Mouse (Mus musculus) heart, adult 9 months (tissue): ENCODE measurements around the gene Mrps24.
A peak's percentile ranks its signal among the peaks of the same experiment; 100 is the strongest.

Experiments used
- DNase-seq, 2 experiments: peaks; one replicate each; pipeline ENCODE4 v3.0.0; 2022; ENCODE audit warnings: low spot score in 2 of 2

The Mrps24 gene

DNA sequence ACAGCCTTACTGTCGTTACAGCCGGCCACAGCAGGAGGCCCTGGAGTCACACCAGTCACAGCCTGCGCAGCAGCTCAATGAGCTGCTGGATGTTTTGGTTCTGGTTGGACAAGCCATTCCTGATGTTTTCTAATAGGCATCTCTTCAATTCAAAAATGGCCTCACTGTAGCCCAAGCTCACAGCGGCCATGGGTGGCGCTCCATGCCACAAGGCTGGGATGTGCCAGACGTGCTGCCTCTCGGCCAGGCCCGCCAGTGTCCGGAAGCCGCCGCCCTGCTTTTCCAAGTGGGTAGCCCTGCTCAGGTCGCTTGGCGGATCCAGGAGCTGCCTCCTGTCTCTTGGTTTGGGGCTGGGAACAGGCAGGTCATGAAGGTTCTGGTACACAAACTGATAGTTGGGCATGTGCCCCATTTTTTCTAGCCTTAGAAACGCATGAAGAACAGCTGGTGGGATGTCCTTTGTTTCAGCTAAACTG lies at the start of gene Mrps24:
Mrps24 (minus strand) TSS at position 51 of the 476 bp plus-strand sequence.
- DNase-seq: no peak

GRCm38 (mm10) chr11:5762633-5762982 lies 47.1 kb upstream of the Mrps24 start:
- DNase-seq: no peak

- DNase-seq: peak; percentile 94
These were observed 46.5 kb upstream of the Mrps24 start, which contains the start of gene Urgcp for GRCm38 (mm10) chr11:5761820-5762632. Gene Urgcp (minus strand): TSS chr11:5762376.

GRCm38 (mm10) chr11:5753755-5754154 lies 38.3 kb upstream of the Mrps24 start:
- no peak for DNase-seq

- no peak for DNase-seq
These were observed 29.5 kb upstream of the Mrps24 start for GRCm38 (mm10) chr11:5744951-5745350.

DNA sequence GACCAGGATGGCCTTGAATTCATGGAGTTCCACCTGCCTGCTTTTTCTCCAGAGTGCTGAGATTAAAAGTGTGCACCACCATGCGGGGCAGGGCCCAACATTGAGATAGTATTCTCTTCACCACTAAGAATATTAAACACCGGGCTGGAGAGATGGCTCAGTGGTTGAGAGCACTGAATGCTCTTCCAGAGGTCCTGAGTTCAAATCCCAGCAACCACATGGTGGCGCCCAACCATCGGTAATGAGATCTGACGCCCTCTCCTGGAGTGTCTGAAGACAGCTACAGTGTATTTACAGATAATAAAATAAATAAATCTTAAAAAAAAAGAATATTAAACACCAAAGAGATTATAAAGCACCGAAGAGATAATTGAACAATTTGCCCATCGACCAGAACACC lies 26.6 kb upstream of the Mrps24 start:
- DNase-seq: no peak

DNA sequence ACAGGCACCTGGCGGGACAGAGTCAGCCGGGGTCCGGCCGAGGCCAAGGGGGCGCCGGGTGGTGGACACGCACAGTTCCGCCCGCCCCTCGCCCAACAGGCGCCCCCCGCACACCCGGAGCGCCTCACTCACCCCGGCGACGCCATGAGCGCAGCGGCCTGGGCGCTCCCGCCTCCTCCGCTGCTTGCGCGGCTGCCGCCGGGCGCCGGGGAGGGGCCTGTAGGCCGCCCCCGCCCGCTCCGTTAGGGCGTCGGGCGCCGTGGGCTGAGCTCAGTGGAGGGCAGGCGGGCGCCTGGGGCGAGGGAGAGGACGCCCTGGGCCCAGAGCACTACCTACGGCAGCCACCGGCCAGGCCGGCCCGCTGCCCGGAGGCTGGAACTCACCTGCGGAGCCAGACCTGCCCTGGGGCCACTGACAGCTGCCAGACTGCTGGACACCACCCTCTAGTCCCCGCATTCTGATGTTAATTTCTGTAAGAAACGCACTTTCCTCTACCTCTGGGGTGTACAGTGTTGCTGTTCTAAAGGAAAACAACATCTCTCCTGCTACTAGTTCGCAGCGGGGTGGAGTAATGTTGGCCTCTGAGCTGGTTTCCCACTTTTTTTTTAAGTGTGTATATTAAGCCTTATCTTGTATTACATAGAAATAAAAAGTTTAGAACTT lies 25.6 kb upstream of the Mrps24 start:
- DNase-seq: peak; percentile 84

GRCm38 (mm10) chr11:5740599-5740964 lies 25.1 kb upstream of the Mrps24 start:
- no peak for DNase-seq

DNA sequence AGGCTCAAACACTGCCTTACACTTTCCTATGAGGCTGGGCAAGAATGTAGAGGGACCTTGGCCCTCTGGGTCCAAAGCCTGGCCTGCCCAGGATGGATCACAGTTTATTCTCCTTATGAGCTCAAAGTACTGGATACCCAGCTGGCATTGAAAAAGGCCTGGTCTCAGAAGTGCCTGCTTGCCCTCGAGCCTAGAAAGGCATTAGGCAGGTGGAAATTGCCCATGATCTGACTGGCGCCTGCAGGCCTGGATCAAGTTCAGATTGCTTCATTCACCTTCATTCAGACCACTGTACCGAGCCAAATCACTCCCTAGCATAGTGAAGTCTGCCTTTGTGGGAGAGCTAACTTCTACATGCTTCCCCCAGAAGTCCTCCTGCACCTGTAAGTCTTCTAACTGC lies 24.4 kb upstream of the Mrps24 start:
- DNase-seq: no peak

DNA sequence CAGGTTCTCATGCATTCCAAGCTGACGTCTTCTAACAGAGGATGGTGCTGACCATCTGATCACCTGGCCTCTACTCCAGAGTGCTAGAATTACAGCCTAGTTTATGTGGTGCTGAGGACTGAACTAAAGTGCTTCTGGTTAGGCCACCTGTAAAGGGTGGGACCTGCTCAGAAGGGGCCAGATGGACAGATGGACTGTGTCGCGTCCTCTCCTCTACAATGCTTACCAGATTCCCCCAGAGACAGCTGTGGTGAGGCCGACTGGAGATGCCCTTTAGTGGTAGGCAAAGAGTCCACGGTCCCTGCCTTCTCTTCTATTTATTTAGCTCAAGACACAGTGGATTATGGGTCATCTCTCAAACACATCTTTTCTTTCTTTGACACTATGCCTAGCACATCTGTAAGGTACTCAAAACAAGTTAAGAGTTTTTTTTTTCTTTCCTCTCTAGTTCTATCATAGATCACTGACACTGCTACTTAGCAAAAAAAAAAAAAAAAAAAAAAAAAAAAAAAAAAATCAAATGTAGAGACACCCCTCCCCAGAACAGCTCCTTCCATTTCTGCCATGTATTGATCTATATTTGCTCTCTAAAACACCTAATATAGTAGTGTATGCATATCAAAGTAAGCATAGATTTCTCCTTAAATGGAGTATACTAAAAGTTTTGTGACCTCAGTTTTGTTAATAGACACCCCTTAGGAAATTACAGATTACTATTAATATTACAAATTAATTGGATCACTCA lies 23.6 kb upstream of the Mrps24 start:
- no peak for DNase-seq

- DNase-seq: no peak
These were observed 21.7 kb upstream of the Mrps24 start for GRCm38 (mm10) chr11:5737137-5737536.

- peak; percentile 30 to 32 for DNase-seq
These were observed 18.8 kb upstream of the Mrps24 start for GRCm38 (mm10) chr11:5734323-5734722.

DNA sequence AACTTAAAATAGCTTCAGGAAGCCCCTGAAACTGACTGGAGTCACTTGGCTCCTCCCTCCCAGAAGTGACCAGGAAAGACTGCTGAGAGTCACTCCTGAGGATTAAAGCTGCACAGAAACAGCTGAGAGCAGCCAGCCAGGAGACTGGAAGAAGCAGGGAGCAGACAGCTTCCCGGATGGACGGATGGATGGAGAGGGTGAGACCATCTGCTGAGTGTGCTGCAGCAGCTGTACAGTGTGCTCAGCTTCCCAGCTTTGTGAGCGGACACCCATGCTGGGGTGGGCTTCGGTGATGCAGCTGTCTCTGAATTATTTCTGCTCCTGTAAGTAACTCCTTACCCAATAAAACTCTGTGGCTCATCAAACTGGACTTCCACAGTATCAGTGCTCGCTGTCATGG lies 16.9 kb upstream of the Mrps24 start:
- no peak for DNase-seq

- DNase-seq: no peak
These were observed 14.1 kb upstream of the Mrps24 start for GRCm38 (mm10) chr11:5729582-5729981.

- no peak for DNase-seq
These were observed 3.3 kb upstream of the Mrps24 start for GRCm38 (mm10) chr11:5718611-5719354.

- peak; percentile 57 to 72 for DNase-seq
These were observed 1.6 kb upstream of the Mrps24 start for GRCm38 (mm10) chr11:5716938-5717705.

- no peak for DNase-seq
These were observed 766 bp upstream of the Mrps24 start for GRCm38 (mm10) chr11:5716246-5716645.

DNA sequence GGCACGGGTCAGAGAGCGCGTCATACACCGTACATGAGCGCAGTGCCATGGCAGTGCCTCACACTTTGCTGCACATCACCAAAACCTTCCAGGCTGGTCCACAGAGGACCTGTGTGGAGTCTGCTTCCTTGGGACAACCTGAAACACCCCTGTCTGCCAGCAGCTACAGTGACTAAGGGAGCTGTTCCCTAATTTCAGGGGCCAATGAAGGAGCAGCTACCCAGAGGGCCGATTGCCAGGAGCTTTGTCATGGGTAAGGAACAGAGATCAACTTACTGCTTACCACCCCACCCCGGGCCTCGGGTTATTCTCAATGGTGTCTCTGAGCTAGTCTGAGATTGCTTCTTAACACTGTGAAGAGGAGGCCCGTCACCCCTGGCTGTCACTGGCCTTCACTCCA lies 301 bp downstream of the Mrps24 start:
- DNase-seq: no peak

GRCm38 (mm10) chr11:5707530-5708353 lies 7.7 kb downstream of the Mrps24 start:
- DNase-seq: peak; percentile 88
